Mouse (Mus musculus): ENCODE data around the gene Nek1. TPM values are rescaled to one million over a fixed set of nuclear protein-coding genes. Genes with fewer than 3 reads are reported as not detected.
"Not testable (repeated sequence)": the region's sequence is repeated elsewhere in the genome, so short reads cannot be mapped to it uniquely, and the experiment has no call there.

Gene Nek1
- polyA plus RNA-seq, 1 experiment from 2014 or later, result 9.2 TPM

DNA sequence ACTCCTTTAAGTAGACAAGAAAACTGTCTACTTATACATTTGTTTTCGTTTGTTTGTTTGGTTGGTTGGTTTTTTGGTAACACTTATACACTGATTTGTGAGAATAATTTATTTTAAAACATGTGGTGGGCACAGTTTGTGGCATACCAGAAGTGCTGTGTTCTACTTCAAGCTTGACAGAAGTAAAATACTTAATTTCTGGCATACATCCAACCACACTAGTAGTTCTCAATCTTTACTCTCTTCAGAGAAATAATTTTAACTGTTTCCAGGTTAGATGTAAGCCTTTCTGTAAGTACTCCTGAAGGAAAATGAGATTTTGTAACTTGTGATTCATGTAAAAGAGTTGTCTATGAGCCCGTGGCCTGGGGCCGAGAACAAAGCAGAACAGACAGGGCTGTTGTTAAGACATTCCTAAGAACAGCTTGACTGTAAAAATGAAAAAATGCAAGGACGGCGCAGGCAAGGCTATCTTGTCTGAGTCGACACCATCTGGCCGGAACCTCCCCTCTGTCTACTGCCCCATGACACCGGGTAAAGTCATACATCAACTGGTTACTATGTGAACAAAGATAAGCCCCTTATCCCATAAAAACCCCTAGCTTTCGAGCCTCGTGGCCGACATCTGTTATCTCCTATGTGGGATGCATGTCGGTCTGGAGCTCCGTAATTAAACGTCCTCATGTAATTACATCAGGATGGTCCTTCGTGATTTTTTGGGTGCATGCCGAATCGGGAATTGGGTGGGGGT, 8.6 kb upstream of the Nek1 start:
- Histone ChIP-seq H3K4me3 (replicated peaks) (peak overlapping the region; percentile 97), H3K9ac (peak overlapping the region; percentile 99), H3K4me2 (peak overlapping the region; percentile 85), H3K27ac (peak overlapping the region; percentile 96), H3K4me1 (replicated peaks) (peaks cover 29% of the 10 kb centered on the region)
- H3K36me3 ChIP-seq; H3K9me3 ChIP-seq (replicated peaks); ATAC-seq (ENCODE audit: low read depth); H3K27me3 ChIP-seq: not testable (repeated sequence)
- WGBS (ENCODE audit: insufficient replicate concordance), result 70% methylated on average over 17 of the region's 17 CpGs
- DNase-seq, result peak; percentile 53

GRCm38 (mm10) chr8:60992561-60992909, 460 bp upstream of the Nek1 start:
- Histone ChIP-seq H3K27me3 (no peaks in the 10 kb centered on the region), H3K4me3 (replicated peaks) (peak overlapping the region; percentile 77), H3K36me3 (no peaks in the 10 kb centered on the region), H3K9ac (peak overlapping the region; percentile 75), H3K4me1 (replicated peaks) (peaks cover 25% of the 10 kb centered on the region), H3K27ac (peak overlapping the region; percentile 97), H3K4me2 (peak overlapping the region; percentile 73), H3K9me3 (replicated peaks) (no peaks in the 10 kb centered on the region)
- DNase-seq (peak; percentile 79), ATAC-seq (ENCODE audit: low read depth) (peak; percentile 80)
- 1% methylated on average over 16 of the region's 16 CpGs for WGBS (ENCODE audit: insufficient replicate concordance)

DNA sequence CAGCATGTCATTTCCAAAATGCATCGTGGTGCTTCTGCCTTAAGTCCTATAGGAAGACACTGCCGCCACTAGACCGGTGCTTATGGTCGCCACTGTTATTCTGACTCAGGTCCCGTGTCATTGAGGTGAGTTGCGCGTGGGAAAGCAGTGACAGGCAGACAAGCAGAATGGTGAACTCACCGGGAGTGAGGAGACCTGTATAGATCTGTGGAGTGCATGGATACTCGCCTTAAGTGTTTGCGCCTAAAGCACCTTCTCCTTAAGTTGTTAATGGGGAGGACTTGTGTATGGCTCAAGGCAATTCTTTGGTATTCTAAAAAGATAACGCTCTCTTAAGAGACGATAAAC, 618 bp downstream of the Nek1 start:
- Histone ChIP-seq H3K4me1 (replicated peaks) (peaks cover 25% of the 10 kb centered on the region), H3K4me3 (replicated peaks) (peak overlapping the region; percentile 77), H3K27me3 (no peaks in the 10 kb centered on the region), H3K4me2 (peak overlapping the region; percentile 84), H3K36me3 (0 out of 2 replicates have a peak, but pooled peaks cover 7% of the 10 kb centered on the region), H3K9ac (peak overlapping the region; percentile 84), H3K27ac (peak overlapping the region; percentile 97), H3K9me3 (replicated peaks) (no peaks in the 10 kb centered on the region)
- DNase-seq, result no peak
- peak; percentile 41 for ATAC-seq (ENCODE audit: low read depth)
- 3% methylated on average over 12 of the region's 12 CpGs for WGBS (ENCODE audit: insufficient replicate concordance)

DNA sequence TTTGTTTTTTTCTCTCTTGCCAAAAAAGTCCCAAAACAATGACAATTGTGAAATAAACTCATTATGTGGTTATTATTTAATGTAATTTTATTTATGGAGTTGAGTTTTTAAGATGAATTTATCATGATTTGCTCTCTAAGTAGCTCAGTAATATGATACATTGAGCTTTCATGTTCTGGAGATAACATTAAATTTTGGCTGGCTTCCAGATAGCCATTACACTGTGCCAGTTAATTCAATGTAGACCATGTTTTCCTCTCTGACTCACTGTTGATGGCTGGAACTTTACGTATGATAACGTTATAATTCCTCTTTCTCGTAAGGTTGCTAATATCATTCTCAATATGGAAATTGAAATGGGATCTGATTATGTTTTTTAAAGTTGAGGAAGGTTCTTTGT, 3.5 kb downstream of the Nek1 start:
- H3K4me1 ChIP-seq (replicated peaks), result peaks cover 22% of the 10 kb centered on the region
- 0 out of 2 replicates have a peak, but pooled peaks cover 9% of the 10 kb centered on the region for H3K36me3 ChIP-seq
- H3K4me2 ChIP-seq, result no peak overlapping the region
- 86% methylated on average over 3 of the region's 3 CpGs for WGBS (ENCODE audit: insufficient replicate concordance)
- DNase-seq (no peak), ATAC-seq (ENCODE audit: low read depth) (no peak)
- H3K9me3 ChIP-seq (replicated peaks), result no peaks in the 10 kb centered on the region
- H3K4me3 ChIP-seq (replicated peaks), result no peak overlapping the region
- no peaks in the 10 kb centered on the region for H3K27me3 ChIP-seq
- H3K9ac ChIP-seq, result no peak overlapping the region
- H3K27ac ChIP-seq, result no peak overlapping the region

GRCm38 (mm10) chr8:61041951-61042350, 49.0 kb downstream of the Nek1 start:
- DNase-seq, result peak; percentile 34
- no peak for ATAC-seq (ENCODE audit: low read depth)

GRCm38 (mm10) chr8:61043874-61044273, 50.9 kb downstream of the Nek1 start:
- peaks cover 21% of the 10 kb centered on the region for H3K4me1 ChIP-seq (replicated peaks)
- DNase-seq (peak; percentile 44), ATAC-seq (ENCODE audit: low read depth) (peak; percentile 90)
- no peak overlapping the region for H3K4me3 ChIP-seq (replicated peaks)
- H3K36me3 ChIP-seq, result no peaks in the 10 kb centered on the region
- peak overlapping the region; percentile 55; the same call in 1 of the 2 replicates for H3K27ac ChIP-seq
- no peak overlapping the region for H3K9ac ChIP-seq
- H3K9me3 ChIP-seq (replicated peaks), result no peaks in the 10 kb centered on the region
- 30% methylated on average over 4 of the region's 4 CpGs for WGBS (ENCODE audit: insufficient replicate concordance)
- no peak overlapping the region for H3K4me2 ChIP-seq
- H3K27me3 ChIP-seq, result no peaks in the 10 kb centered on the region

More at GRCm38 (mm10) chr8:61041951-61042350, 49.0 kb downstream of the Nek1 start:
- Histone ChIP-seq H3K27ac (no peak overlapping the region), H3K4me1 (replicated peaks) (peaks cover 21% of the 10 kb centered on the region), H3K36me3 (0 out of 2 replicates have a peak, but pooled peaks cover 7% of the 10 kb centered on the region), H3K9me3 (replicated peaks) (no peaks in the 10 kb centered on the region), H3K27me3 (no peaks in the 10 kb centered on the region), H3K4me3 (replicated peaks) (no peak overlapping the region), H3K4me2 (no peak overlapping the region), H3K9ac (no peak overlapping the region)

DNA sequence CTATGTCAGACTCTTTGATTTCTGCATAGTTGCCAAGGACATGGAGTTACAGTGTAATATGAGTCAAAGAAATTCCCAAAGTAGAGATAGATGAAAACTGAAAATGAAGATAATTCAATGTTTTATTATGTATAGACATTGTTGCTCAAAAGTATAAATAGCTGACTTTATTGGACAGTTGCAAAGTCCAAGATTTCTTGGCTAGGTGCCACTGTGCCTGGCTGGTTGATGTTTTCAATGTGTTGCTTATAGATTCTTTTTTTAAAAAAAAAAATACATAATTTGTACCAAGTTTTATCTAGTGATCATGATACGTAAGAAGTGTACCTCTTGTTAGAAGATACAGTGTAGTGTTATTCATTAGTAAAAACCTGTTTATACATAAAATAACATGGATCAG, 53.8 kb downstream of the Nek1 start:
- no peaks in the 10 kb centered on the region for H3K9me3 ChIP-seq (replicated peaks)
- no peak overlapping the region for H3K4me2 ChIP-seq
- no peak overlapping the region for H3K4me3 ChIP-seq (replicated peaks)
- peaks cover 9% of the 10 kb centered on the region; the same call in 1 of the 2 replicates for H3K36me3 ChIP-seq
- H3K27ac ChIP-seq, result no peak overlapping the region
- H3K27me3 ChIP-seq, result no peaks in the 10 kb centered on the region
- H3K9ac ChIP-seq, result no peak overlapping the region
- DNase-seq (no peak), ATAC-seq (ENCODE audit: low read depth) (no peak)
- H3K4me1 ChIP-seq (replicated peaks), result peaks cover 21% of the 10 kb centered on the region
- WGBS (ENCODE audit: insufficient replicate concordance), result 83% methylated on average over 1 of the region's 1 CpGs

- H3K27ac ChIP-seq, result no peak overlapping the region
- no peak overlapping the region for H3K9ac ChIP-seq
- no peak overlapping the region for H3K4me3 ChIP-seq (replicated peaks)
- ATAC-seq (ENCODE audit: low read depth), result no peak
- no peaks in the 10 kb centered on the region for H3K9me3 ChIP-seq (replicated peaks)
- no peak overlapping the region for H3K4me2 ChIP-seq
- 89% methylated on average over 1 of the region's 1 CpGs for WGBS (ENCODE audit: insufficient replicate concordance)
- H3K4me1 ChIP-seq (replicated peaks), result no peaks in the 10 kb centered on the region
- H3K27me3 ChIP-seq, result no peaks in the 10 kb centered on the region
- no peak for DNase-seq
- peaks cover 13% of the 10 kb centered on the region for H3K36me3 ChIP-seq
These were observed 60.0 kb downstream of the Nek1 start for GRCm38 (mm10) chr8:61053017-61053416.

DNA sequence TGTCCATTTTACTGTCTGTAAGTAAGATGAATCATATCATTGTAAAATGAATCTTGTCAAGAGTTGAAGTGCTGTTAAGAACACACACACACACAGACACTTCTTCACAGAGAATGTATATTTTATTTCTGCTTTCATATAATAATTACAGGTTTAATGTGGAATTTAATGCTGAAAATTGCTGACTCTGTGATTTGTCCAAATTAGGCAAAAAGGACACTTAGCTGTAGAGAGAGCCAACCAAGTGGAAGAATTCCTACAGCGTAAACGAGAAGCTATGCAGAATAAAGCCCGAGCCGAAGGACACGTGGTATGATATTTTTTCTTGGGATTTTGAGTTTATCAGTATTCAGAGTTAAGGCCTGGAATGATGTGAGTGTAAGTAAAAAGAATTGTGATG, 61.3 kb downstream of the Nek1 start:
- 83% methylated on average over 5 of the region's 5 CpGs for WGBS (ENCODE audit: insufficient replicate concordance)
- H3K9ac ChIP-seq, result no peak overlapping the region
- H3K36me3 ChIP-seq, result peaks cover 13% of the 10 kb centered on the region
- ATAC-seq (ENCODE audit: low read depth), result no peak
- no peaks in the 10 kb centered on the region for H3K4me1 ChIP-seq (replicated peaks)
- no peak for DNase-seq
- H3K27ac ChIP-seq, result no peak overlapping the region
- H3K9me3 ChIP-seq (replicated peaks), result no peaks in the 10 kb centered on the region
- H3K4me2 ChIP-seq, result no peak overlapping the region
- no peak overlapping the region for H3K4me3 ChIP-seq (replicated peaks)
- no peaks in the 10 kb centered on the region for H3K27me3 ChIP-seq

DNA sequence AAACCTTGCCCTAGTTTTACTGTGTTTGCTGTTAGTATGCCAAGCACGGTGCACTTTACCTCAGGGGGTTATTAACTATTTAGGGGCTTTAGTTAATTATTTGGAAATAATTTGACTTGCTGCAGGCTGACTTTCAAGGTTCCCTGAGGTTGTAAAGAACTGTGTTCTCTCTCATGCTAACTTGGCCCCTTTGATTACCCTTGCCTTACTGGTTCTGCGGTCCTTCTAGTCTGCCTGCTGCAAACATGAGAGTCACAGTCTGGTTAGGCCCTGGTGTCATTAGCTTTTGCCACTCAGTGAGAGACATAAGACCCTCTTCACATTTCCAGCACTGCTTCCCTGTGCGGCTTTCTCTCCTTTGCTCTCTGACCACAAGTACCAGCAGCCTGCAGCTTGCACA, 64.0 kb downstream of the Nek1 start:
- DNase-seq, result no peak
- Histone ChIP-seq H3K4me3 (replicated peaks) (no peak overlapping the region), H3K27ac (no peak overlapping the region), H3K4me1 (replicated peaks) (peaks cover 14% of the 10 kb centered on the region), H3K9ac (no peak overlapping the region), H3K27me3 (no peaks in the 10 kb centered on the region), H3K9me3 (replicated peaks) (no peaks in the 10 kb centered on the region), H3K4me2 (no peak overlapping the region), H3K36me3 (peaks cover 4% of the 10 kb centered on the region; the same call in 1 of the 2 replicates)
- ATAC-seq (ENCODE audit: low read depth), result no peak
- WGBS (ENCODE audit: insufficient replicate concordance), result 79% methylated on average over 3 of the region's 3 CpGs

GRCm38 (mm10) chr8:61059143-61059542, 66.1 kb downstream of the Nek1 start:
- Histone ChIP-seq H3K4me2 (no peak overlapping the region), H3K27me3 (no peaks in the 10 kb centered on the region), H3K4me3 (replicated peaks) (no peak overlapping the region), H3K36me3 (peaks cover 4% of the 10 kb centered on the region; the same call in 1 of the 2 replicates), H3K9me3 (replicated peaks) (no peaks in the 10 kb centered on the region), H3K9ac (no peak overlapping the region), H3K27ac (0 out of 2 replicates have a peak overlapping the region, but pooled peaks have one; percentile 19), H3K4me1 (replicated peaks) (peaks cover 16% of the 10 kb centered on the region)
- no peak for DNase-seq
- 0 out of 2 replicates have a peak, but pooled peaks have one; percentile 36 for ATAC-seq (ENCODE audit: low read depth)

DNA sequence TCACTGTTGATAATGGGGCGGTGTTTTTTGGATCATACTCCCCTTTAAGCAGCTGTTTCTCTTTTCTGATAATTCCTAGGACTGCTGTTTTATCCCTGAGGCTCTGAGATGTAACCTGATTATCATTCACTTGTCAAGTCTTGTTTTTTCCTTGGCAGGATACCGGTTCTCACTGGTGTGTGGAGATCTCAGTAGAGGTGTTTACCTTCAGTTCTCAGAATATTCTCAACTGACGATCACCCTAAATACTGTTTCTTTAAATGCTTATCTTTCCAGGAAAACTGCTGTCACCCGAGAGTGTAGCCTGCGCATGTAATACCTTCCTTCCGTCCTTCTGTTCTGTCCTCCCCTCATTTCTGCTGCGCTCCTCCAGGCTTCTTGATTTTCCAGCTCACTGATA, 67.4 kb downstream of the Nek1 start:
- Histone ChIP-seq H3K4me3 (replicated peaks) (no peak overlapping the region), H3K9me3 (replicated peaks) (no peaks in the 10 kb centered on the region), H3K27ac (peak overlapping the region; percentile 59), H3K4me2 (peak overlapping the region; percentile 37), H3K27me3 (no peaks in the 10 kb centered on the region), H3K9ac (0 out of 2 replicates have a peak overlapping the region, but pooled peaks have one; percentile 12), H3K4me1 (replicated peaks) (peaks cover 16% of the 10 kb centered on the region), H3K36me3 (peaks cover 4% of the 10 kb centered on the region)
- DNase-seq (peak; percentile 6), ATAC-seq (ENCODE audit: low read depth) (peak; percentile 78)
- WGBS (ENCODE audit: insufficient replicate concordance), result 23% methylated on average over 7 of the region's 7 CpGs
